Comparison of ENCODE assay signal across 8 mouse cellular contexts in genomic region chr4:151138135-151138534, GRCm38 (mm10). TPM values are rescaled to one million over a fixed set of nuclear protein-coding genes. Genes with fewer than 3 reads are reported as not detected.
DNase-seq lines count a peak whose midpoint lies in the region; ATAC-seq and TF ChIP-seq lines count a peak whose summit lies in the region.

No protein-coding gene starts in this region.

- H3K27ac ChIP-seq in embryonic facial prominence, embryonic 11.5 days (replicated peaks; ENCODE audit: low read depth, low read length): no peak overlapping the region
- H3K27ac ChIP-seq in embryonic facial prominence, embryonic 10.5 days (replicated peaks): no peak overlapping the region
- 0 out of 2 replicates have a peak overlapping the region, but pooled peaks have one; percentile 97 for H3K27ac ChIP-seq in hindbrain, embryonic 11.5 days (ENCODE audit: low read depth, low read length)
- no peak overlapping the region for H3K27ac ChIP-seq in stomach, postnatal 0 days (replicated peaks)

- no peak for TF ChIP-seq CTCF in stomach, postnatal 0 days (IDR thresholded peaks at IDR 0.05; ENCODE audit: low read depth)

- no peak for ATAC-seq in embryonic facial prominence, embryonic 11.5 days (replicated peaks; ENCODE audit: insufficient number of reproducible peaks, low FRiP score, low TSS enrichment, low read depth)
- no peak for ATAC-seq in hindbrain, embryonic 11.5 days (ENCODE audit: low FRiP score)
- no peak for ATAC-seq in stomach, postnatal 0 days (ENCODE audit: low FRiP score, low TSS enrichment)

- no peak overlapping the region for H3K4me2 ChIP-seq in embryonic facial prominence, embryonic 11.5 days (ENCODE audit: low read depth, low read length)
- H3K4me2 ChIP-seq in hindbrain, embryonic 11.5 days (replicated peaks; ENCODE audit: low read depth, low read length): peak overlapping the region; percentile 17
- H3K4me2 ChIP-seq in stomach, postnatal 0 days (replicated peaks; ENCODE audit: low read depth): no peak overlapping the region

- peak; percentile 6 for DNase-seq in embryonic facial prominence, embryonic 11.5 days (ENCODE audit: low spot score)
- DNase-seq in embryonic facial prominence, embryonic 10.5 days (ENCODE audit: low spot score): no peak
- DNase-seq in retina, postnatal 1 day: peak; percentile 59
- DNase-seq in retina, embryonic 14.5 days (ENCODE audit: low spot score): no peak
- DNase-seq in hindbrain, embryonic 11.5 days (ENCODE audit: low spot score): no peak
- peak; percentile 24 for DNase-seq in stomach, postnatal 0 days (ENCODE audit: low spot score)
- DNase-seq in lung, postnatal 25 days (ENCODE audit: low spot score): no peak
- no peak for DNase-seq in thymus, postnatal 36 days

- H3K27me3 ChIP-seq in embryonic facial prominence, embryonic 11.5 days (ENCODE audit: control insufficient read depth, insufficient read depth, low read length): peaks cover 9% of the 10 kb centered on the region
- peaks cover 48% of the 10 kb centered on the region for H3K27me3 ChIP-seq in embryonic facial prominence, embryonic 10.5 days (replicated peaks; ENCODE audit: low read depth, poor library complexity, severe bottlenecking)
- peaks cover 2% of the 10 kb centered on the region; the same call in 1 of the 2 replicates for H3K27me3 ChIP-seq in hindbrain, embryonic 11.5 days (ENCODE audit: control insufficient read depth, insufficient read depth, low read length)
- H3K27me3 ChIP-seq in stomach, postnatal 0 days (ENCODE audit: control insufficient read depth, insufficient read depth, low read length): no peaks in the 10 kb centered on the region; the same call in 1 of the 2 replicates

- 32% methylated on average over 10 of the region's 10 CpGs for WGBS in embryonic facial prominence, embryonic 11.5 days
- 39% methylated on average over 10 of the region's 10 CpGs for WGBS in embryonic facial prominence, embryonic 10.5 days
- WGBS in hindbrain, embryonic 11.5 days: 43% methylated on average over 10 of the region's 10 CpGs
- WGBS in stomach, postnatal 0 days: 13% methylated on average over 10 of the region's 10 CpGs

- peaks cover 4% of the 10 kb centered on the region; the same call in 1 of the 2 replicates for H3K4me1 ChIP-seq in embryonic facial prominence, embryonic 11.5 days (ENCODE audit: control insufficient read depth, insufficient read depth, low read length)
- peaks cover 39% of the 10 kb centered on the region for H3K4me1 ChIP-seq in embryonic facial prominence, embryonic 10.5 days
- peaks cover 28% of the 10 kb centered on the region for H3K4me1 ChIP-seq in hindbrain, embryonic 11.5 days (replicated peaks; ENCODE audit: control insufficient read depth, insufficient read depth, low read length)
- H3K4me1 ChIP-seq in stomach, postnatal 0 days (replicated peaks; ENCODE audit: control insufficient read depth, insufficient read depth): no peaks in the 10 kb centered on the region

- H3K4me3 ChIP-seq in embryonic facial prominence, embryonic 11.5 days (ENCODE audit: low read depth, low read length): no peak overlapping the region
- H3K4me3 ChIP-seq in embryonic facial prominence, embryonic 10.5 days: no peak overlapping the region
- no peak overlapping the region for H3K4me3 ChIP-seq in hindbrain, embryonic 11.5 days (ENCODE audit: low read depth, low read length)
- no peak overlapping the region for H3K4me3 ChIP-seq in stomach, postnatal 0 days (ENCODE audit: low read depth, low read length)

- H3K36me3 ChIP-seq in embryonic facial prominence, embryonic 11.5 days (replicated peaks; ENCODE audit: control insufficient read depth, insufficient read depth, low read depth, low read length): no peaks in the 10 kb centered on the region
- H3K36me3 ChIP-seq in embryonic facial prominence, embryonic 10.5 days (replicated peaks): no peaks in the 10 kb centered on the region
- no peaks in the 10 kb centered on the region for H3K36me3 ChIP-seq in hindbrain, embryonic 11.5 days (ENCODE audit: control insufficient read depth, insufficient read depth, low read length)
- no peaks in the 10 kb centered on the region for H3K36me3 ChIP-seq in stomach, postnatal 0 days (ENCODE audit: control insufficient read depth, insufficient read depth, low read length)

- no peak overlapping the region for H3K9ac ChIP-seq in embryonic facial prominence, embryonic 11.5 days (replicated peaks; ENCODE audit: low read length)
- no peak overlapping the region for H3K9ac ChIP-seq in hindbrain, embryonic 11.5 days (ENCODE audit: low read depth, low read length)
- no peak overlapping the region for H3K9ac ChIP-seq in stomach, postnatal 0 days (ENCODE audit: low read length)

- no peaks in the 10 kb centered on the region for H3K9me3 ChIP-seq in embryonic facial prominence, embryonic 11.5 days (replicated peaks; ENCODE audit: control insufficient read depth, low read length)
- H3K9me3 ChIP-seq in embryonic facial prominence, embryonic 10.5 days: no peaks in the 10 kb centered on the region
- H3K9me3 ChIP-seq in hindbrain, embryonic 11.5 days (ENCODE audit: control insufficient read depth, low read length): no peaks in the 10 kb centered on the region
- no peaks in the 10 kb centered on the region for H3K9me3 ChIP-seq in stomach, postnatal 0 days (ENCODE audit: control insufficient read depth, low read length)

- TF ChIP-seq EP300 in stomach, postnatal 0 days (optimal IDR thresholded peaks at IDR 0.05): no peak

RNA-seq across cellular contexts. Expression of gene Gm13090, which starts 48.8 kb away (rescaled TPM):
- not detected in 2 replicates for polyA plus RNA-seq in embryonic facial prominence, embryonic 11.5 days (2014; fragmentation: Nextera tagmentation; extraction: Ambion mirVana)
- polyA plus RNA-seq in embryonic facial prominence, embryonic 10.5 days (2016; fragmentation: Nextera tagmentation; extraction: Ambion mirVana): not detected in 2 replicates
- polyA plus RNA-seq in hindbrain, embryonic 11.5 days (2014; fragmentation: Nextera tagmentation; extraction: Ambion mirVana): 0.21 and 0.56 TPM in 2 replicates
- not detected in 2 replicates for polyA plus RNA-seq in stomach, postnatal 0 days (2015; fragmentation: Nextera tagmentation; extraction: Ambion mirVana)

Comparison
In these comparisons a context has a peak if more than half of its experiments do, and no peak if none do; other contexts are left out.
1. DNase-seq: peak in embryonic facial prominence, embryonic 11.5 days (single experiment), retina, postnatal 1 day (single experiment) and stomach, postnatal 0 days (single experiment); none in embryonic facial prominence, embryonic 10.5 days (single experiment), retina, embryonic 14.5 days (single experiment), hindbrain, embryonic 11.5 days (single experiment), lung, postnatal 25 days (single experiment) and thymus, postnatal 36 days (0 of 2).